Mouse (Mus musculus) liver, embryonic 14.5 days (tissue): ENCODE measurements at regions not wholly inside any gene's neighbourhood (a gene's known extent, or its start where the extent isn't known, plus 50 kb on each side); places are given as distances from the start of the nearest gene placed in this dataset.

ENCODE experiments used
- CTCF ChIP-seq: IDR thresholded peaks from 2 replicates; pipeline ENCODE4 v1.5.1; 2016; ENCODE audit warnings: antibody characterized with exemption, low read depth, control low read depth
- EP300 ChIP-seq: IDR thresholded peaks from 2 replicates; pipeline ENCODE4 v1.6.1; 2016; ENCODE audit warnings: antibody characterized with exemption, low read depth

- no peak for TF ChIP-seq CTCF
- TF ChIP-seq EP300 = no peak
Observed at GRCm38 (mm10) chr6:117428441-117428840, 260.1 kb downstream of the Cxcl12 start.
